Mouse (Mus musculus) v-Abl transformed pro-B cells (cell line): ENCODE data around the gene Amer2.

Experiments used
- in situ Hi-C, 2 experiments: fragments of 400-800 bp; cut with MboI; formaldehyde crosslinking; loops; one replicate each; pipeline ENCODE4 v1.15.1; 2025; ENCODE audit not compliant: unreplicated experiment in 2 of 2

Gene Amer2

DNA sequence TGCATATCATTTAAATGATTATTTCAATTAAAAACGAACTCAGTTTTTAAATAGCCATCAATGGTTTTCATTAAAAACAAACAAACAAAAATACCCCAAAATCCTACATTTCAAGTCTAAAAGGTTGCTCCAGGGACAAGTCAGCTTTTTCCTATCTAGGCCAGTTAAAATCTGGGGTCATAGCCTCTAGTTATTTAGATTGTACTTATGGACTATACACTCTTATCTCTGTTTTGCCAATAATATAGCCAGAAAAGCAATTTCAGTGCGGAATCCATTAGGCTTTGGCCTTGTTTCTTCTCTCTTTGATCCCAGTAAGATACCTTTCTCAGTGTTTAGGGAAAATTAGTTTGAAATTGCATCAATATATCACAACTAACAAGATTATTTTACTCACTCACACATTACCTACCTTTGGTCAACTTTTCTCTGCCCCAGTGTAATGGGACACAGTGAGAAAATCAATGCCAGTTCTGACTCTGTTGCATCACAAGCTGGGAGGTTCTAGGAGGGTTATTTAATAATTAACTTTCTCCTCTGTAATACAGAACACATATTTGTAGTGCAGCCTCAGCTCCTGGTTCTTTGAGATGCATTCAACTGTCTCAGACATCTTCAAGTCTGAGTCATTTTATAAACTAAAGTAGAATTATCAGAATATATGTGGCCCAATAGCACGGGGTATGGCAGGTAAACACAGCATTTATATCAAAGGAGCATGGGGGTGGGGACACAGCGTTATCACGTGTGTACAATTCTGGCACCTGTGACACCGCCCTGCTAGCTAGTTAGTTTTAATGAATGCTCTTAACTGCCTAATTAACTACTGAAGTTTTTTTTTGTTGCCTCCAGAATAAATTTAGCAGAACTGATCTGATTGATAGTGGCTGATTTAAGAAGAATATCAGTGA, 13.8 kb downstream of the Amer2 start:
- in situ Hi-C loops, result no loop called here

GRCm38 (mm10) chr14:60388332-60388731, 15.3 kb downstream of the Amer2 start:
- in situ Hi-C loops, result no loop called here

DNA sequence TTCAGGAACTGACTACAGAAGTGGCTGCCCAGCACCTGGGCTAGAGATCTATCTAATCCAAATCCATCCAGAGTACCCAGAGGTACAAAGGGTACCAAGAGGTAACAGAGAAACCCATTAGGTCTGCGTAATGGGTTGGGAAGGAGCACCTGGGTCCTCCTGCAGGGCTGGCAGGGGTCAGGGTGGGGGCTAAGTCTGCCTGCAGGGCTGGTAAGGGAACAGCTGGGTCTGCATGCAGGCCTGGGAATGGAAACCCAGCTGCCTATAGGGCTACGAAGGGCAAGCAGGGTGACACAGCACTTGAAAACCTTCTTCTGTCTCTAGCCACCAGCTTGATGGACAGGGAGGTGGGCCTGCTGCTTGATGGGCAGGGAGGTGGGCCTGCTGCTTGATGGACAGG, 19.1 kb downstream of the Amer2 start:
- in situ Hi-C loops, result no loop called here

DNA sequence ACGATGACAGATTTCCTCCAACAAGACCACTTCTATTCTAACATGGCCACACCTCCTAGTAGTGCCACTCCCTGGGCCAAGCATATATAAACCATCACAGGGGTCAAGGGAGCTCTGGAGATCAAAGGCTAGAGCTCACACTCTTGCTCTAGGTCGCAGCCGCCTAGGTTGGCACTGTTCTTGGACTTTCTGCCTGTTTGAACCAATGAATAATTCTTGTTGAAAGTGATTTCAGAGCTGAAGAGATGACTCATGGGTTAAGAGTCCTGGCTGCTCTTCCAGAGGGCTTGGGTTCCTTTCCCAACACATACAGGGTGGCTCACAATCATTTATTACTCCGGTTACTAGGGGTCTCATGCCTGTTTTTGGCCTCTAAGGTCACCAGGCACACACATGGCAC, 24.3 kb downstream of the Amer2 start:
- in situ Hi-C loops, result no loop called here

GRCm38 (mm10) chr14:60398861-60399260, 25.8 kb downstream of the Amer2 start:
- in situ Hi-C loops, result no loop called here

GRCm38 (mm10) chr14:60403228-60403627, 30.2 kb downstream of the Amer2 start:
- in situ Hi-C loops, result no loop called here

DNA sequence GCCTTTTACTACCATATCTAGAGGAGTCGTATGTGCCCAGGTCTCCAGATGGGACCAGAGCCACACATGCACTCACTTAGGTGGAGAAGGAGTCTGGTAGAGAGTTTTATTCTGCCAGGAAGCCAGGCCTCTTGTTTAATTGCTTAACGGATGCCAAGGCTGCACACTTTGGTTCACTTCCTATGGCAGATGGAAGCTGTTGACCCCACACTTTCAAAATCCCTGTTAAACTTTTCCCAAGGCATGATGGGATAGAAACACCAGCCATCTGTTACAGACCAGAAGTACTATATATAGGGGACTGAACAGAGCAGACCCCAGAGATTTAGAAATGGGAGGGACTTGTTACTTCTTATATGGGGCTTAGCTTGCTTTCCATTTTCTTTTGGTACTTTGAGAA, 32.8 kb downstream of the Amer2 start:
- in situ Hi-C loops, result no loop called here

- in situ Hi-C loops, result no loop called here
Measured at GRCm38 (mm10) chr14:60406543-60406942, 33.5 kb downstream of the Amer2 start.

DNA sequence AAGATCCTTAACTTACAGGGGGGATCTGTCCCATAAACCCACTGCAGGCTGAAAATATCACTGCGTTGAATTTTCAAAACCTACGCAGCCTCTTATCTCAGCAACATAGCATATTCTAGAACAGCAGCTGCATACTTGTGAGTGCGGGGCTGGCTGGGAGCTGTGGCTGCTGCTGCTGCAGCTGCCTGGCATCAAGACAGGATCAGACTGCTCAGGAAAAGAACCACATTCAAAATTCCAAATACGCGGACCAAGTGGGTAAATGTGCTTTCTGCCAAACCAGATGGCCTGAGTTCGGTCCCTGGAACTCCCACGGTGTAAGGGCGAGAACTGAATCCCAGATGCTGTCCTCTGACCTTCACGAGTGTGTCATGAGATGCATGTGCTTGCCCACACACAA, 34.3 kb downstream of the Amer2 start:
- in situ Hi-C loops, result no loop called here

- in situ Hi-C loops, result no loop called here
Measured at GRCm38 (mm10) chr14:60409702-60410491, 36.8 kb downstream of the Amer2 start.

DNA sequence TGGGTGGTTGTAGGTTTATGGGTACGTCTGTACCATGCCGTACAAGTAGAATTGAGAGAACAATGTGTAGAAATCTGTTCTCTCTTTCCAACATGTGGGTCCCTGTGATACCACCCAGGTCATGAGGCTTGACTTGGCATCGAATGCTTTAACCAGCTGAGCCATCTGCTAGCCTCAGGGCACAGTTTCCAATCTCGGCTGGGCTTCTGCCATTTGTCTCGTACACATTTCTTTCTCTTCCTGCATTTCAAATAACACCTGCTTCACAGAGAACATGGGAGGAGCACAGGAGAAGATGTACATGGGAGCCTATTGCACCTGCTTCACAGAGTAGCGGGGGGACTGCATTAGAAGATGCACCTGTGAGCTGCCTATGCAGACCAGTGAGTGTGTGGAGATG, 38.2 kb downstream of the Amer2 start:
- in situ Hi-C loops, result no loop called here

DNA sequence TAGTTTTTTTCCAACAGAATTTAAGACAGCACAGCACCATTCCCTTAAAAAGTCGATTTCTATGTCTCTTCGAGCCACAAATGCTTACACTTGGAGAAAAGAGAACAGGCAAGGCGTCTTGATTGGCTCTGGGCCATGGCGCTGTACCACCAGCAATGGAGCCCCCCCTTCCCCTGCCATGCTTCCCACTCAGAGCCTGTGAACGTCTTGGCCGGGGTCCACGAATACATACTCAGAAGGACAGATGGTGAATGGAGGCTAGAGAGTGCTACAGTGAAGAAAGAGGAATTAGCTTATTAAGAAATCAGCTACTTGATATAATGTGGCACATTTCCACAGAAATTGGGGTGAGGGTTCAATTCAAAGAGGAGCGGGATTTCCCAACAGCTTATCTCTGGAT, 41.6 kb downstream of the Amer2 start:
- in situ Hi-C loops, result no loop called here

DNA sequence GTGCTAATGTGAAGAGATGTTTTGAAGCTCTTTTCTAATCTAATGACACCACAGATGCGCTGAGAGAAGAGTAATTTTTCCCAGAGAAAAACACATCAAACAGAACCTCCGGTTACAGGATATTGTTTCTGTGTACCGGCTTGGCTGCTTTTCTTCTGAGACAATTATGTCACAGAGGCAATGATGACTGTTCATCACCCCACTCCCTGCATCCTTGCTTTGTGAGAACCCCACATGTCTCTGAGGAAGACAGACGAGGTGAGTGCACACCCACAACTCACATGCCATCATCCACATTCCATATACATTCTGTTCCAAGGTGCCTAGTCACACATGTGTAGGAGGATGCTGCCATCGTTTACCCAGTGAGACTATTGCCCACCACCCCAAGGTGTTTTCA, 44.9 kb downstream of the Amer2 start:
- in situ Hi-C loops, result no loop called here

DNA sequence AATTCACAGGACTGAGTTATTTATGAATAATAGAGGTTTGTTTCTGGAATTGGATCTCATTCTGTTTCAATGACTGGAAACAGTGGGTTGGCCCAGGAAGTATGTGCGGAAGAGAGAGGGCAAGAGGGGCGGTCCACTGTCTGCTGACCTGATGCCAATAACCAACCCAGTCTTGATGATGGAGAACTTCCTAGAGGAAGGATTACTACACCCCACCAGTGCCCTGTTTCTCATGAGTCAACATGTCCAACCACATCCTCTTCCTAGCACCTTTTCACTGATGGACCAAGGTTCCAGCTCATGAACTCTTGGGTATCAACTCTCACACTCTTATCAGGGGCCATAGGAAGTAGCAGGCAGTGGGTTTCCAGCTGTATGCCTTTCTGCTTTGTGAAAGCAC, 49.9 kb downstream of the Amer2 start:
- in situ Hi-C loops, result no loop called here

DNA sequence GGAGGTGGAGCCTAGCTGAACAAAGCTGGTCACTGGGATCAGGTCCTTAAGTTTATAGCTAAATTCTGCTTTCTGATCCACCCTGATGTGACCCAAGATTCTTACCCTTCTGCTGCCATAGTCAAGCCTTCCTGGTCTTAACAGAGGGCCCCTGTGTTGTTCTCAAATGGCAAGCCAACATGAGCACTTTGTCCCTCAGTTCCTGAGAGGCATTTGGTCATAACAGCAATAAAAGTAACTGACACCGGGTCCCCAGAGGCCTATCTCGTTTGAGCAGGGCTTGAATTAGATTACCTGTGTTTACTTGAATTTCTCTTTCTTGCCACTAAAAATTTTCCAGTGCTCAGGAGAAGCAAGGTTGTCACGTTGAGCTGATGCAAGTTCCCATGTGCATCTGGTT, 51.1 kb downstream of the Amer2 start:
- in situ Hi-C loops, result no loop called here

GRCm38 (mm10) chr14:60425553-60425952, 52.5 kb downstream of the Amer2 start:
- in situ Hi-C loops, result no loop called here

- in situ Hi-C loops, result no loop called here
Measured at GRCm38 (mm10) chr14:60427896-60428295, 54.8 kb downstream of the Amer2 start.

DNA sequence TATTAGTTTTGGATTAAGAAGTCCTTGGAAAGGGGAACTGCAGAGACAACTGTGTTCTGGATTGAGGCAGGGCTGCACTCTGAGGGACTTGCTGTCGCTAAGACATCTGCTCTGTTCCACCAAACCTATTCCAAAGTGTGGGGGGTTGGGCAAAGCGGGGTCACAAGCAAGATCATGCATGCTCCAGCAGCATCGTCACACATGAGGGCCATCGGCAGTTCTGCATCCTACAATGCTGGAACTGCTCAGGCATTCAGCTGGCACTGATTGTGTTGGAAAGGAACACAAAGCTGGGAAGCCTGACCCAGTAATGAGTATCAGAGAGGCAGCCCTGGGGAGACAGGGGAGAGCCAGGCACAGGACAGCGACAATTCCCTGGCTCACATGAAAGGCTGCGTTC, 56.5 kb downstream of the Amer2 start:
- in situ Hi-C loops, result no loop called here

GRCm38 (mm10) chr14:60431515-60431914, 58.5 kb downstream of the Amer2 start:
- in situ Hi-C loops, result no loop called here

- in situ Hi-C loops, result no loop called here
Measured at GRCm38 (mm10) chr14:60432136-60432535, 59.1 kb downstream of the Amer2 start.

GRCm38 (mm10) chr14:60435515-60435914, 62.5 kb downstream of the Amer2 start:
- in situ Hi-C loops, result no loop called here

GRCm38 (mm10) chr14:60436364-60436763, 63.3 kb downstream of the Amer2 start:
- in situ Hi-C loops, result no loop called here
